Mouse (Mus musculus) cerebellum, adult 2 months (tissue): ENCODE data around the gene Uba2.

ENCODE experiments used
- CTCF ChIP-seq: fragments of 200-500 bp; IDR thresholded peaks from 2 replicates; pipeline ENCODE4 v1.5.1; 2011; ENCODE audit warnings: low read depth, mild to moderate bottlenecking, control low read depth, low read length, moderate library complexity, borderline replicate concordance; ENCODE audit not compliant: insufficient read depth
- POLR2A ChIP-seq: fragments of 200-500 bp; IDR thresholded peaks from 2 replicates; pipeline ENCODE4 v1.6.1; 2011; ENCODE audit warnings: low read length, control low read depth, borderline replicate concordance; ENCODE audit not compliant: insufficient read depth

GRCm38 (mm10) chr7:34165999-34166398, 3.4 kb downstream of the Uba2 start:
- TF ChIP-seq POLR2A = no peak
- no peak for TF ChIP-seq CTCF
